Mouse (Mus musculus) layer of hippocampus, adult 2 months (tissue): ENCODE results near the gene Plau. TPM values are rescaled to one million over a fixed set of nuclear protein-coding genes. Genes with fewer than 3 reads are reported as not detected.

Source experiments
- DNase-seq, 2 experiments: peaks; one replicate each; pipeline ENCODE4 v3.0.0; 2022; ENCODE audit warnings: low spot score in 2 of 2
- H3K27ac ChIP-seq: fragments of 200-600 bp; 2 replicates; pipeline ENCODE4 v1.8.1; 2022
- H3K4me3 ChIP-seq: fragments of 200-600 bp; 2 replicates; pipeline ENCODE4 v1.8.1; 2022; ENCODE audit warnings: mild to moderate bottlenecking
- CTCF ChIP-seq: fragments of 200-600 bp; conservative IDR thresholded peaks from 2 replicates; pipeline ENCODE4 v1.8.1; 2022; ENCODE audit warnings: antibody characterized with exemption, mild to moderate bottlenecking, moderate library complexity
- long read RNA-seq, 2 experiments: library from polyadenylated mRNA; stranded (forward); transcript quantifications; one replicate each; pipeline ENCODE4 v2.0.0; 2021; ENCODE audit warnings: borderline mapping rate in 2 of 2
- total RNA-seq, 2 experiments: library from RNA; stranded (reverse); gene quantifications; 2 replicates each; pipeline ENCODE4 v1.2.3; 2021

Plau gene
- total RNA-seq, result 1 to 10 TPM; 3.2 to 4.2 TPM
- long read RNA-seq, experiment 1, result 0 reads
- long read RNA-seq, experiment 2, result 0 reads

- TF ChIP-seq CTCF, result no peak
- Histone ChIP-seq H3K4me3 (peak within 1 kb of the TSS; percentile 60), H3K27ac (peak within 1 kb of the TSS; percentile 52)
- peak in 1 of 2 experiments; percentile 39 for DNase-seq
These were observed at the start of gene Plau for GRCm38 (mm10) chr14:20836171-20836904. Gene Plau (plus strand): TSS chr14:20836660.

DNA sequence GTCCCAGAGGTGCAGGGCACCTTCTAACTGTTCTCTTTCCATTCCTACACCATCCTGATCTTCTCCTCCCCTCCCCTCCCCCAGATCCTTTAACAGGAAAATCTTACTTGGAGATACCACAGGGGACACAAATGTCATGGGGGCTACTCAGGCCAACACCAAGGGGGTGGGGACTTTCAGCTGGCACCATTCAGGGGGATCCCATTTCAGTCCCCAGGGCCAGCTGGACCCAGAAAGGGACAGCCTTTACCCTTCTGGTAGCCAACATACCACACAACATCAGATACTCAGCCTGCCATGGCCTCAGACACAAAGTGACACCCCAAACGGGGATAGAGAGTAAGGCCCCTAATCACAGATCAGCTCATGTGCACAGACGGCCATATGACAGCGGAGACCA is 48.3 kb upstream of the Plau start:
- Histone ChIP-seq H3K4me3 (no peak overlapping the region), H3K27ac (peak overlapping the region; percentile 86; the same call in 1 of the 2 replicates)
- no peak for TF ChIP-seq CTCF
- DNase-seq, result no peak

DNA sequence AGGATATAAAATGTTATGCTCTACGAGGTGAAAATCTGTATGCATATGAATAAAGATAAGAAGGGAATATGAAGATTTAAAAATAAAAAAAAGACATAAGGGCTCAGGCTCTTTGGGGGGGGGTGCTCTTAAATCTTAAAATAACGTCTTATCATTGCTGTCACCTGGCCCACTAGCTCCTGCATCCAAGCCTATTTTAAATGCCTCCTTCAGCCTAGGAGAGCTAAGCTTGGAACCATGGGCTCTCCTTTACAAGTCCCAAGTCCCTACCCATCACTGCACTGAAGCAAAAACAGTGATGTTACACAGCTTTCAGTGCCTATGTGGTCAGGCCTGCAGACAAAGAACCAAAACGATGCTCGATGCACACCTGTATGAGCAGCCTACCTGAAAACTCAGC is 46.9 kb upstream of the Plau start:
- Histone ChIP-seq H3K4me3 (no peak overlapping the region; the same call in 1 of the 2 replicates), H3K27ac (peak overlapping the region; percentile 93)
- TF ChIP-seq CTCF, result no peak
- DNase-seq, result no peak

- Histone ChIP-seq H3K27ac (peak overlapping the region; percentile 93), H3K4me3 (peak overlapping the region; percentile 81)
- no peak for TF ChIP-seq CTCF
- DNase-seq, result no peak
These were observed 46.0 kb upstream of the Plau start for GRCm38 (mm10) chr14:20790445-20790844.

- no peak for TF ChIP-seq CTCF
- DNase-seq, result no peak
- Histone ChIP-seq H3K4me3 (peak overlapping the region; percentile 81), H3K27ac (peak overlapping the region; percentile 93)
These were observed 45.5 kb upstream of the Plau start for GRCm38 (mm10) chr14:20790996-20791395.

GRCm38 (mm10) chr14:20791511-20792242 is 44.8 kb upstream of the Plau start:
- TF ChIP-seq CTCF, result peak; percentile 76
- H3K27ac ChIP-seq, result peak overlapping the region; percentile 93
- DNase-seq, result peak in 1 of 2 experiments; percentile 54
- peak overlapping the region; percentile 81 for H3K4me3 ChIP-seq

GRCm38 (mm10) chr14:20792243-20792921 is 44.1 kb upstream of the Plau start:
- no peak for DNase-seq
- Histone ChIP-seq H3K4me3 (peak overlapping the region; percentile 81), H3K27ac (peak overlapping the region; percentile 93)
- TF ChIP-seq CTCF, result no peak

DNA sequence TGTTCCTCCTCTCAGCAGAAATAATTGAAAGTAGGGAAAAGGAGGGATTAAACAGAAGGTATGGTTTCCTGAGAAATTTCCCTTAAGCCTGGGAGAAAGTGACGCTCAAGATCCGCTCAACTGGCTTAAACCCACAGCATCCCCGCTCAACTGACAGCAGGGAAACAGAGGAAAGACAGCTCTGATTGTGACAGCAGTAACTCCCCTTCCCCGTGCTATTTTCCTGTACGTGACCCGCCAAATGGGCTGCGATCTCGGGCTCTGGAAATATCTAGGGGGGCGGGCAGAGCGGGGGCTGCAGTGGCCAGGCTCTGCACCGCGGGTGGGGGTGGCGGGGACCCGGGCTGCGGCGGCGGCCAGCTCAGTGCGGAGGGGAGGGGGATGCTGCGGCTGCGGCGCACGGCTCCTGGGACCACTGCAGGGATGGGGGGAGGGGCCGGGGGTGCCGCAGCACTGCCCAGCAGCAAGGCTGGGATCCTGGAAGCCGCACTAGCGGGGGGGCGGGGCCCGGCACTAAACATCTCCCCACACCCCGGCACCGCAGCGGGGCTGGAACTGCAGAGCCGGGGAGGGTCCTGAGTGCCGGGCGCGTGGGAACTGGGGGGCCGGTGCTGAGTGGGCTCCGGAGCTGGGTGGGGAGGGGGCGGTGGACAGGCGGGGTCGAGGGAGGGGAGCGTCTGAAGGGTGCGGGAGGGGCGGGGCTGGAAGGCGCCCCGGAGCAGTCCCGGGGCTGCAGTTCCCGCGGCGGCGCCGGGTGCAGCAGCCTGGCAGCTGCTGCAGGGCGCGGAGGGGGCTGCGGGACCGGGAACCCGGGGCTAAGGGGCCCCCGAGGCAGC is 43.3 kb upstream of the Plau start:
- DNase-seq, result peak in 1 of 2 experiments; percentile 42
- no peak for TF ChIP-seq CTCF
- Histone ChIP-seq H3K4me3 (peak overlapping the region; percentile 81), H3K27ac (peak overlapping the region; percentile 93)

DNA sequence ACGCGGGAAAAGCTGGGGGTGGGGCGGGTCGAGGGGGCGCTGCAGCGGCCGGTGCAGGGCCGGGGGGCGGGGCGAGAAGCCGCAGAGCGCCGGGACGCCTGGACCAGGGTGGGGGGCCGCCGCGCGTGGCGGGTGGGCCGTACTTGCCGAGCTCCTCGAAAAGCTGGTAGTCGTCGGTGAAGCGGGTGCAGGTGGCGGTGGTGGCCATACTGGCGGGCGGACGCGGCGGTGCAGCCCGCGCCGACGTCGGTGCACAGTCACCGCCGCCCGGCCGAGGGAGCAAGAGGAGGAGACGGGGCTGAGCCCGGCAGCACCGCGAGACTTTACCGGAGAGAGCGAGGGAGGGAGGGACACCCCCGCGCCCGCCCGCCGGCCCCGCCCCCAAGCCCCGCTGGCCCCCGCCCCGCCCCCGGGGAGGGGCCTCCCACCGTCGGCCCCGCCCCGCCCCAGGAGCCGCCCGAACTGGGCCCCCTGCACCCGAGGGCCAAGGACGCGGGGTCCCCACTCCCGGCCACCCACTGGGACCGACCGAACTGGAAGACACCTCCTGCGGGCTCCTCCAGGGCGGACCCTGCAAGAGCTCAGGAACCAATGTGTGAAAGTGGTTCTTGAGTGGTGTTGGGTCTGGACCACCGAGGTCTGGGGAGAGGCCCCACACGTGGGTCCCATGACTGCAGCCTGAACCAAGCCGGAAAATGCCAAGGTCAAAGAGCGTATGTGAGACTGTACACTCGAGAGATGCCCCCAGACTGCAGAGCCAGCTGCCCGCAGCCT is 42.5 kb upstream of the Plau start, which contains the start of gene Camk2g:
Camk2g (minus strand) TSS at position 331 of the 774 bp plus-strand sequence.
- Histone ChIP-seq H3K4me3 (peak within 1 kb of the TSS; percentile 81), H3K27ac (peak within 1 kb of the TSS; percentile 93)
- TF ChIP-seq CTCF, result peak; percentile 42
- peak in 1 of 2 experiments; percentile 77 for DNase-seq

DNA sequence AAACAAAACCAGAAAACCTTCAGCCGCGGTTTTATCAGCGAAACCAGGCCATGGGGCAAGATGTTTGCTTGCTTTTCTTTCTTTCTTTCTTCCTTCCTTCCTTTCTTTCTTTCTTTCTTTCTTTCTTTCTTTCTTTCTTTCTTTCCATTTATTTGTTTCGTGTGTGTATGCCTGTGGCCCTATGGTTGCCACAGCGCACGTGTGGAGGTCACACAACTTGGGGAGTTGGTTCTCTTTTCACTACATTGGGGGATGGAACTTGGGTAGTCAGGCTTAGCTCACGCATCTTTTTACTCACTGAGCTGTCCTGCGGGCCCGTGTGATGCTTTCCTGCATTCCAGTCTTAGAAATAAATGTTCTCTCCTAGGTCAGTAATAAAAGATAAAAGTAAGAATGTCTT is 41.9 kb upstream of the Plau start:
- no peak for DNase-seq
- Histone ChIP-seq H3K27ac (peak overlapping the region; percentile 93), H3K4me3 (peak overlapping the region; percentile 81)
- no peak for TF ChIP-seq CTCF

DNA sequence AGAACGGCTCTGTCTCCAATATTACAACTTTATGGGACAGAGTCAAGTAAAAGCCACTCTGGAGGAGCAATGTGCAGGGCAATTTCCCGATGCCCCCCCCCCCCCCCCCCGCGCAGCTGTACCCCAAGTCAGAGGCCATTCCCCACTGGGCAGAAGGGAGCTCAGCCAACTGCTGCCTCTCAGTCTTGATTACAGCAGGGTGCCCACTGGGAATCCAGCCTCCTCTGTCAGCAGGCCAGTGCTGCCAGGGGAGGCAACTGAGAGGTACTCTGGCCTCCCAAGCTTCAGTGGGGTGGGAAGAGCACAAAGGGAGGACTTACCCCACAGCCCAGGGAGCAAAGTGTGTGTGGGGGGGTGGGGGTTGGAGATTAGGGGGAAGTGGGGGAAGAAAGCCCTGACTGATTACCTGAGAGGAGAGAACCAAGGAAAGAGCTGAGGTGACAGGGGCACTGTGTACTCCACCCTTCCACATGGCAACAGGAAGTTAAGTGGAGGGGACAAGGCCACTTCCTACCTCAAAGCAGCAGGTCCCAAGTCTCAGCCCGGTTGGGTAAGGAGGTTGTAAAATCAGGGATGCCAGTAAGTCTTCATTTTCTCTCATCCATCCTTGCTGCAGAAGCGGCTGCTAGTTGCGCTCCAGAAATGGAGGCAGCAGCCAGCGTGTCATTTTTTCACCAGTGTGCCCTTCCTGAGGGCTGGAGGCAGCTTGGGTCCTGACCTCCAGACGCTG is 40.9 kb upstream of the Plau start:
- no peak for TF ChIP-seq CTCF

More for the DNA sequence above, 40.9 kb upstream of the Plau start:
- DNase-seq, result no peak
- peak overlapping the region; percentile 48; the same call in 1 of the 2 replicates for H3K27ac ChIP-seq
- no peak overlapping the region for H3K4me3 ChIP-seq
